Mouse (Mus musculus) small intestine, adult 2 months (tissue): Measurements from ENCODE around the gene Vmn1r22. TPM values are rescaled to one million over a fixed set of nuclear protein-coding genes. Genes with fewer than 3 reads are reported as not detected.
"Not testable (repeated sequence)": the region's sequence is repeated elsewhere in the genome, so short reads cannot be mapped to it uniquely, and the experiment has no call there.

Experiments used
- H3K27ac ChIP-seq: fragments of 200-500 bp; 2 replicates; pipeline ENCODE4 v1.5.1; 2012; ENCODE audit warnings: low read depth, low read length, control low read depth, inconsistent platforms; ENCODE audit not compliant: insufficient read depth
- H3K27me3 ChIP-seq: fragments of 200-500 bp; 2 replicates; pipeline ENCODE4 v1.6.1; 2012; ENCODE audit warnings: mild to moderate bottlenecking, moderate library complexity, low read length, inconsistent platforms; ENCODE audit not compliant: control insufficient read depth, insufficient read depth
- H3K36me3 ChIP-seq: fragments of 200-500 bp; 2 replicates; pipeline ENCODE4 v1.6.1; 2012; ENCODE audit warnings: mild to moderate bottlenecking, low read length, control low read depth, inconsistent platforms; ENCODE audit not compliant: control insufficient read depth, insufficient read depth
- H3K4me1 ChIP-seq: fragments of 200-500 bp; 2 replicates; pipeline ENCODE4 v1.6.1; 2012; ENCODE audit warnings: low read length, inconsistent platforms, mixed read lengths; ENCODE audit not compliant: control insufficient read depth, insufficient read depth, insufficient read length
- H3K4me3 ChIP-seq: fragments of 200-500 bp; 2 replicates; pipeline ENCODE4 v1.5.1; 2012; ENCODE audit warnings: low read depth, mild to moderate bottlenecking, control low read depth, inconsistent platforms, low read length, moderate library complexity
- CTCF ChIP-seq: fragments of 200-500 bp; IDR thresholded peaks from 2 replicates; pipeline ENCODE4 v1.5.1; 2012; ENCODE audit warnings: low read depth, mild to moderate bottlenecking, control low read depth, inconsistent platforms, low read length, moderate library complexity, mixed read lengths; ENCODE audit not compliant: insufficient replicate concordance, insufficient read length; ENCODE audit errors: extremely low read depth
- POLR2A ChIP-seq: fragments of 200-500 bp; IDR thresholded peaks from 2 replicates; pipeline ENCODE4 v1.6.1; 2012; ENCODE audit warnings: low read depth, mild to moderate bottlenecking, control low read depth, inconsistent platforms, low read length, moderate library complexity
- WGBS: fragments of 180-500 bp; shearing (Covaris S2); methylation state at CpG from one replicate; pipeline ENCODE4 v1.1.7; 2018; 5-methylcytosine and 5-hydroxymethylcytosine counted together
- polyA plus RNA-seq: library from polyadenylated mRNA; depleted of rRNA; stranded (reverse); fragments of >200 nt; gene quantifications from 2 replicates; pipeline ENCODE4 v1.2.3, GENCODE M21; 2012; rRNA removed

Gene Vmn1r22
- not detected in 2 replicates for polyA plus RNA-seq

- Histone ChIP-seq H3K27me3 (no peaks in the 10 kb centered on the region), H3K27ac (no peak within 1 kb of the TSS), H3K36me3 (no peaks in the 10 kb centered on the region), H3K4me3 (no peak within 1 kb of the TSS), H3K4me1 (no peaks in the 10 kb centered on the region)
- 81% methylated on average over 1 of the region's 1 CpGs for WGBS
- TF ChIP-seq POLR2A (no peak), CTCF (no peak)
Observed at GRCm38 (mm10) chr6:57907928-57908327, at the start of gene Vmn1r22. Gene Vmn1r22 (minus strand): TSS chr6:57908028.

DNA sequence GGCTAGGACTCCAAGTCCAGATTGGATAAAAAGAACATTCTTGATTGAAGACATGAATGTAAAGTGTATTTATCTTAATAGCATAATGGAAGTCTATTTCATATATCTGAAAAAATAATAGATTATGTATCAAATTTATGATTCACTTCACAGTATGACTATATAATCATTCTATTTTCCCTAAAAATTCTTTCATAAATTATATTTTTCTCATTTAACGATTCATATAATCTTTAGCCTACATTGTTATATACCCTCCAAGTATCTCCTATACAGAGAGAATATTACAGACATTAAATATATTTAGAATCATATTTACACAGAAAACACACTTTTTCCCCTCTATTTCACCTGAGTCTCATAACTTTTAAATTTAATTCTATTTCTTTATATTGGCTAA is 18.9 kb upstream of the Vmn1r22 start, which contains the start of gene Vmn1r23:
Gene Vmn1r23 (minus strand): TSS at position 101 of the 400 bp plus-strand sequence.
- no peaks in the 10 kb centered on the region for H3K27me3 ChIP-seq
- WGBS, result 87% methylated on average over 1 of the region's 1 CpGs
- TF ChIP-seq CTCF (no peak), POLR2A (no peak)
- H3K36me3 ChIP-seq, result no peaks in the 10 kb centered on the region
- no peaks in the 10 kb centered on the region for H3K4me1 ChIP-seq
- H3K27ac ChIP-seq, result no peak within 1 kb of the TSS
- no peak within 1 kb of the TSS for H3K4me3 ChIP-seq

DNA sequence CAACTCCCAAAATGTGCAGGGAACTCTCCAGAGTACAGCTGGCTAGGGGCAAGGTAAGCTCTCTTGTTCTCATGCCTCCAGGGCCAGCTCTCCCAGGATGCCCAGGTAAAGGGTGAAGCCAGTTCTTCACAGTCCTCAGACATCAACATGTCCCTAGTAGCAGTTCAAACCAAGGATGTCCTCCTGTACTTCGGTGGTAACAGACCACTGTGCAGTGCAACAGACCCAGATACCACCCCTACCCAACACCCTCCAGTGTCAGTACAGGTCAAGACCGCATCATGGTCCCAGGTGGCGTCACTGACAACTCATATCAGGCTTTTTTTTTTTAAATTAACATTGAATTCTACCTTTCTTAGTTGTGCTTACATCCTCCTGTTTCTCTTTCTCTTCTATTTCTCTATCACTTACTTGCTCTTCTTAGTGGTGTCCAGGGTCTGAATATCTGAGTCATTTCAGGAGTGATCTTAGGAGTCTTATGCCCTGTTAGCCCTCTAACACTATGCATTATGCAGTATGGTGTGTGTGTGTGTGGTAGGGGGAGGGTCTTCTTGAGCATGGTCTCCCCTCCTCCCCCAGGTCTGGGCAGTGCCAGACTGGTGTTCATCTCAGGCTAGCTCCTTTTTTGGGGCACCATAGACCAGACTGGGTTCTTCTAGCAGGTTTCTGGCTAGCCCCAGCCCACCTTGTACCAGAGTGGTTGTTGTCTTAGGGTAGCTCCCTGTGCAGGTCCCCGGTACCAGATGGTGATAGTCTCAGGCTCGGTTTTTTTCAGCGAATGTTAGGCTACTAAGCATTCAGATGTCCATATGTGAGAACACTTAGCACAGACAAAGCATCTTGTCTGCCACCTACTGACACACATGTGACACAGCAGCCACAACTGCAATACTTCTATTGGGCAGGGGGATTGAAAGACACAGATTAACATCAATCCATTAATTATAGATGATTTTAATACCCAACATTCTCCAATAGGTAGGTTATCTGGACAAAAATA is 48.5 kb downstream of the Vmn1r22 start:
- no peak overlapping the region for H3K4me3 ChIP-seq
- TF ChIP-seq POLR2A (no peak), CTCF (peak; percentile 17; the same call in 1 of the 2 replicates)
- no peaks in the 10 kb centered on the region for H3K36me3 ChIP-seq
- H3K27me3 ChIP-seq, result no peaks in the 10 kb centered on the region
- H3K4me1 ChIP-seq, result no peaks in the 10 kb centered on the region
- H3K27ac ChIP-seq, result no peak overlapping the region
- WGBS, result 43% methylated on average over 6 of the region's 6 CpGs

- WGBS, result 89% methylated on average over 5 of the region's 5 CpGs
- not testable (repeated sequence) for H3K27me3 ChIP-seq, H3K27ac ChIP-seq, H3K4me3 ChIP-seq, H3K4me1 ChIP-seq, H3K36me3 ChIP-seq
Observed at GRCm38 (mm10) chr6:57851177-57851576, 56.7 kb downstream of the Vmn1r22 start.

DNA sequence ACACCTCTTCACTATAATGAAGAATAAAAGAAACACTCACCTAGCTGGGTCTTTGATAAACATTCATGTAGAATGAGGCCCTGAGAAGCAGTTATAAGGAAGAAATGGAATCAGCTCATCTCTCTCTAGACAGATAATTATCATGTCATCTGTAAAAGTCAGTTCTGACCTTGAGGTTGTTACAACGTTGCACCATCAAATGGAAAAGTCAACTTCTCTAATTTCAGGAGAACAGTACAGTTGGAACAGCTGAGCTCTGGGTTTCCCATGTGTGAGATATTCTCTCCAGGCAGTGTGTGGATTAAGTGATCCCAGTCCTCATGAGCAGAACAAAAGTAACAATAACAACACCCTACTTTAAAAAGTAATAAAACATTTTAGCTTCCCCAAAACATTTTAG is 57.5 kb downstream of the Vmn1r22 start, which contains the start of gene Vmn1r21:
Gene Vmn1r21 (minus strand): TSS at position 58 of the 400 bp plus-strand sequence.
- Histone ChIP-seq H3K4me3 (no peak within 1 kb of the TSS), H3K27me3 (no peaks in the 10 kb centered on the region), H3K27ac (no peak within 1 kb of the TSS), H3K4me1 (no peaks in the 10 kb centered on the region), H3K36me3 (no peaks in the 10 kb centered on the region)
- no peak for TF ChIP-seq POLR2A
- no peak for TF ChIP-seq CTCF
- 42% methylated on average over 1 of the region's 1 CpGs for WGBS

Other genes with a start within 250 kb of the Vmn1r22 start
- 8.5 and 12.8 TPM in 2 replicates for gene Pyurf, start 215.9 kb downstream of the Vmn1r22 start, polyA plus RNA-seq
- 0.55 and 1.1 TPM in 2 replicates for gene Lancl2, start 205.5 kb downstream of the Vmn1r22 start, polyA plus RNA-seq
- 5.1 and 12.5 TPM in 2 replicates for gene Vopp1, start 82.9 kb downstream of the Vmn1r22 start, polyA plus RNA-seq
- gene Vmn1r21, start 57.7 kb downstream of the Vmn1r22 start, polyA plus RNA-seq, result not detected in 2 replicates
- not detected in 2 replicates for gene Vmn1r23, start 18.8 kb upstream of the Vmn1r22 start, polyA plus RNA-seq
- gene Vmn1r24, start 53.5 kb upstream of the Vmn1r22 start, polyA plus RNA-seq, result not detected in 2 replicates
- not detected in 2 replicates for gene Vmn1r25, start 72.8 kb upstream of the Vmn1r22 start, polyA plus RNA-seq
- gene Vmn1r26, start 107.1 kb upstream of the Vmn1r22 start, polyA plus RNA-seq, result not detected in 2 replicates